Mouse (Mus musculus): ENCODE measurements around the gene Rara.
"Not testable (repeated sequence)": the region's sequence is repeated elsewhere in the genome, so short reads cannot be mapped to it uniquely, and the experiment has no call there.

Gene Rara

GRCm38 (mm10) chr11:98922851-98923711 lies 4.5 kb upstream of the Rara start:
- not testable (repeated sequence) for DNase-seq

- DNase-seq: no peak
Observed at GRCm38 (mm10) chr11:98924633-98925175, 2.9 kb upstream of the Rara start.

- DNase-seq: no peak
Observed at GRCm38 (mm10) chr11:98925265-98925721, 2.3 kb upstream of the Rara start.

- no peak for DNase-seq
Observed at GRCm38 (mm10) chr11:98925868-98926311, 1.7 kb upstream of the Rara start.

- DNase-seq: no peak
Observed at GRCm38 (mm10) chr11:98926553-98926952, 1.1 kb upstream of the Rara start.

- peak; percentile 53 for DNase-seq
Observed at GRCm38 (mm10) chr11:98928186-98928893, 722 bp downstream of the Rara start.

GRCm38 (mm10) chr11:98929503-98929902 lies 1.9 kb downstream of the Rara start:
- peak; percentile 75 for DNase-seq

GRCm38 (mm10) chr11:98930127-98930601 lies 2.5 kb downstream of the Rara start:
- DNase-seq: peak; percentile 78

- DNase-seq: peak; percentile 54
Observed at GRCm38 (mm10) chr11:98930773-98931512, 3.3 kb downstream of the Rara start.

- DNase-seq: peak; percentile 50
Observed at GRCm38 (mm10) chr11:98931513-98932292, 4.1 kb downstream of the Rara start.

- no peak for DNase-seq
Observed at GRCm38 (mm10) chr11:98932293-98933091, 4.9 kb downstream of the Rara start.

GRCm38 (mm10) chr11:98933151-98933550 lies 5.5 kb downstream of the Rara start:
- peak; percentile 86 for DNase-seq

GRCm38 (mm10) chr11:98933847-98934246 lies 6.2 kb downstream of the Rara start:
- DNase-seq: not testable (repeated sequence)

GRCm38 (mm10) chr11:98934367-98934766 lies 6.7 kb downstream of the Rara start:
- no peak for DNase-seq

GRCm38 (mm10) chr11:98935123-98935522 lies 7.5 kb downstream of the Rara start:
- no peak for DNase-seq

GRCm38 (mm10) chr11:98936170-98936569 lies 8.6 kb downstream of the Rara start:
- no peak for DNase-seq

- no peak for DNase-seq
Observed at GRCm38 (mm10) chr11:98936606-98937409, 9.2 kb downstream of the Rara start.

GRCm38 (mm10) chr11:98937410-98937913 lies 9.8 kb downstream of the Rara start:
- peak; percentile 71 for DNase-seq

- DNase-seq: no peak
Observed at GRCm38 (mm10) chr11:98937914-98938694, 10.5 kb downstream of the Rara start.

Measured in cerebellum, adult 11 months (tissue).